Mouse (Mus musculus): ENCODE results near the gene Ggact. TPM values are rescaled to one million over a fixed set of nuclear protein-coding genes. Genes with fewer than 3 reads are reported as not detected.

Ggact gene
- polyA plus RNA-seq, 1 experiment from 2014 or later = 18.6 TPM

GRCm38 (mm10) chr14:122902884-122903283, 10.7 kb downstream of the Ggact start:
- H3K27ac ChIP-seq (ENCODE audit: low read length) = no peak overlapping the region; the same call in 1 of the 2 replicates
- no peak overlapping the region for H3K4me2 ChIP-seq (ENCODE audit: low read depth, low read length)
- no peak overlapping the region for H3K4me3 ChIP-seq (ENCODE audit: low read depth, low read length)
- H3K27me3 ChIP-seq (ENCODE audit: control insufficient read depth, insufficient read depth, low read depth, low read length) = no peaks in the 10 kb centered on the region
- H3K4me1 ChIP-seq (ENCODE audit: control insufficient read depth, low read depth, low read length) = peaks cover 6% of the 10 kb centered on the region
- H3K9me3 ChIP-seq (replicated peaks; ENCODE audit: control insufficient read depth, low read length) = no peaks in the 10 kb centered on the region
- 67% methylated on average over 4 of the region's 4 CpGs for WGBS (ENCODE audit: insufficient replicate concordance)
- peak; percentile 36; the same call in 1 of the 2 replicates for ATAC-seq (ENCODE audit: low read depth)
- H3K9ac ChIP-seq (ENCODE audit: low read depth, low read length) = no peak overlapping the region
- no peaks in the 10 kb centered on the region for H3K36me3 ChIP-seq (ENCODE audit: control insufficient read depth, insufficient read depth)

DNA sequence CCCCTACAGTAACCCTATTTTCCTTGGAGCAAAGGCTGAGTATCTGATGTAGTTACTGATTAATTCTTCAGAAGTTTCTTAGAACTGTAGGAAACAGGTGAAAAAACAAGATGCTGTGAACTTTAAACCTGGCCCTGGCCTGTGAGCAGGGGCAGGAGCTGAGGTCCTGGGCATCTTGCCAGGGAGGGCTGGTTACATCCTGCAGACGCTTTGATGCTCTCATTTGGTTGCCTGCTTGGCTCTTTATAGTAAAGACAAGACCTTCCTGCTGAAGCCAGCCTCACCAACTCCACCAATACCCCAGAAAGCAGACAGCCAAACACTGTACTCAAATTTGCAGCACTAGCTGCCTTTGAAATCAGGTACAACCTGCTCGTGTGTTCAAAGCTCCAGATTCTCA, 11.4 kb downstream of the Ggact start:
- H3K36me3 ChIP-seq (ENCODE audit: control insufficient read depth, insufficient read depth) = no peaks in the 10 kb centered on the region
- no peaks in the 10 kb centered on the region for H3K9me3 ChIP-seq (replicated peaks; ENCODE audit: control insufficient read depth, low read length)
- WGBS (ENCODE audit: insufficient replicate concordance) = 44% methylated on average over 2 of the region's 2 CpGs
- peak; percentile 55 for ATAC-seq (ENCODE audit: low read depth)
- H3K9ac ChIP-seq (ENCODE audit: low read depth, low read length) = no peak overlapping the region
- no peak overlapping the region for H3K27ac ChIP-seq (ENCODE audit: low read length)
- no peak overlapping the region for H3K4me3 ChIP-seq (ENCODE audit: low read depth, low read length)
- H3K4me1 ChIP-seq (ENCODE audit: control insufficient read depth, low read depth, low read length) = peaks cover 6% of the 10 kb centered on the region
- H3K4me2 ChIP-seq (ENCODE audit: low read depth, low read length) = no peak overlapping the region
- no peaks in the 10 kb centered on the region for H3K27me3 ChIP-seq (ENCODE audit: control insufficient read depth, insufficient read depth, low read depth, low read length)

DNA sequence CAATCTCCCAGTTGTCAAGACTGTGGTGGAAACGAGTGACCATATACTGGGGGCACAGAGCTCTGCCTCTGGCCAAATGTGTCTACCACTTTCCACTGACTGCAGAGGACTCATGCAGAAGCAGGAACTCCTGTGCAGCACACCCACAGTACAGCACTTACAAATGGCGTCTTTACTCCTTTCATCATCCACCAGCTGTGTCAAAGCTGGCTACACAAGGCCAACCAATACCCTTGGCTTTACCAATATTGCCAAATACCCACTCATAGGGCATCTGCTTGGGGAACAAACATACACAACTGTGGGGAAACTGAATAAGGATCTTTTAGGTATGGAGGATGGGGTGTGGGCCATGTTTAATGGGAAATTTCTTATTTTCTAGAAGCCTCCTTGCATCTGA, 11.8 kb downstream of the Ggact start:
- H3K4me1 ChIP-seq (ENCODE audit: control insufficient read depth, low read depth, low read length) = peaks cover 6% of the 10 kb centered on the region
- 50% methylated on average over 2 of the region's 2 CpGs for WGBS (ENCODE audit: insufficient replicate concordance)
- no peak overlapping the region for H3K27ac ChIP-seq (ENCODE audit: low read length)
- no peaks in the 10 kb centered on the region for H3K9me3 ChIP-seq (replicated peaks; ENCODE audit: control insufficient read depth, low read length)
- H3K9ac ChIP-seq (ENCODE audit: low read depth, low read length) = no peak overlapping the region
- H3K36me3 ChIP-seq (ENCODE audit: control insufficient read depth, insufficient read depth) = no peaks in the 10 kb centered on the region
- no peaks in the 10 kb centered on the region for H3K27me3 ChIP-seq (ENCODE audit: control insufficient read depth, insufficient read depth, low read depth, low read length)
- no peak overlapping the region for H3K4me3 ChIP-seq (ENCODE audit: low read depth, low read length)
- no peak for ATAC-seq (ENCODE audit: low read depth)
- no peak overlapping the region for H3K4me2 ChIP-seq (ENCODE audit: low read depth, low read length)

- Histone ChIP-seq H3K27me3 (ENCODE audit: control insufficient read depth, insufficient read depth, low read depth, low read length) (no peaks in the 10 kb centered on the region), H3K4me1 (ENCODE audit: control insufficient read depth, low read depth, low read length) (peaks cover 6% of the 10 kb centered on the region), H3K4me2 (ENCODE audit: low read depth, low read length) (no peak overlapping the region), H3K9me3 (replicated peaks; ENCODE audit: control insufficient read depth, low read length) (no peaks in the 10 kb centered on the region), H3K27ac (ENCODE audit: low read length) (no peak overlapping the region), H3K4me3 (ENCODE audit: low read depth, low read length) (no peak overlapping the region), H3K9ac (ENCODE audit: low read depth, low read length) (no peak overlapping the region), H3K36me3 (ENCODE audit: control insufficient read depth, insufficient read depth) (no peaks in the 10 kb centered on the region)
- WGBS (ENCODE audit: insufficient replicate concordance) = 61% methylated on average over 3 of the region's 3 CpGs
- no peak for ATAC-seq (ENCODE audit: low read depth)
These were observed 12.4 kb downstream of the Ggact start for GRCm38 (mm10) chr14:122901177-122901576.

DNA sequence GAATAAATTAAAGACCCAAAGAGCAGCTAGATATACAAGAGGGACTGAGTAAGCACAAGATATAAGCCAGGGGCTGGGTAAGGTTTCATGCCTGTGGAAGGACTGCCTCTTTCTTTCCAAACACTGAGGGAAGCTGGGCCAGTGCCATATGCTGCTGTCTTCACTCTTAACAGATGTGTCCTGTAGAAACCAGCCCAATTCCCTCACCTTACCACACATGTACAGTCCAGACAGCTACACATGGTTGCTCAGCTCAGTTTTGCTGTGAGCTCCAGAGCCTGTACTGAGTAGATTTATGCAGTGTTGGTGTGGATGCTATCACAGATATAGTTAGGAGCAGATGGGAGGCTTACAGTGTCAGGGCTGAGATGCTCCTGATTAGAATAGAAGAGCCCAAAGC, 12.9 kb downstream of the Ggact start:
- H3K4me2 ChIP-seq (ENCODE audit: low read depth, low read length) = no peak overlapping the region
- no peak for ATAC-seq (ENCODE audit: low read depth)
- H3K36me3 ChIP-seq (ENCODE audit: control insufficient read depth, insufficient read depth) = no peaks in the 10 kb centered on the region
- no peaks in the 10 kb centered on the region for H3K27me3 ChIP-seq (ENCODE audit: control insufficient read depth, insufficient read depth, low read depth, low read length)
- no peak overlapping the region for H3K9ac ChIP-seq (ENCODE audit: low read depth, low read length)
- no peak overlapping the region for H3K4me3 ChIP-seq (ENCODE audit: low read depth, low read length)
- H3K9me3 ChIP-seq (replicated peaks; ENCODE audit: control insufficient read depth, low read length) = no peaks in the 10 kb centered on the region
- no peak overlapping the region for H3K27ac ChIP-seq (ENCODE audit: low read length)
- H3K4me1 ChIP-seq (ENCODE audit: control insufficient read depth, low read depth, low read length) = peaks cover 6% of the 10 kb centered on the region

GRCm38 (mm10) chr14:122898550-122898949, 15.0 kb downstream of the Ggact start:
- H3K9ac ChIP-seq (ENCODE audit: low read depth, low read length) = no peak overlapping the region
- H3K27me3 ChIP-seq (ENCODE audit: control insufficient read depth, insufficient read depth, low read depth, low read length) = no peaks in the 10 kb centered on the region
- no peak overlapping the region for H3K27ac ChIP-seq (ENCODE audit: low read length)
- no peak overlapping the region for H3K4me2 ChIP-seq (ENCODE audit: low read depth, low read length)
- H3K4me3 ChIP-seq (ENCODE audit: low read depth, low read length) = no peak overlapping the region
- ATAC-seq (ENCODE audit: low read depth) = no peak
- no peaks in the 10 kb centered on the region for H3K9me3 ChIP-seq (replicated peaks; ENCODE audit: control insufficient read depth, low read length)
- H3K36me3 ChIP-seq (ENCODE audit: control insufficient read depth, insufficient read depth) = no peaks in the 10 kb centered on the region
- peaks cover 6% of the 10 kb centered on the region for H3K4me1 ChIP-seq (ENCODE audit: control insufficient read depth, low read depth, low read length)

- H3K9me3 ChIP-seq (replicated peaks; ENCODE audit: control insufficient read depth, low read length) = no peaks in the 10 kb centered on the region
- no peak for ATAC-seq (ENCODE audit: low read depth)
- H3K36me3 ChIP-seq (ENCODE audit: control insufficient read depth, insufficient read depth) = no peaks in the 10 kb centered on the region
- no peaks in the 10 kb centered on the region; the same call in 1 of the 2 replicates for H3K4me1 ChIP-seq (ENCODE audit: control insufficient read depth, low read depth, low read length)
- no peaks in the 10 kb centered on the region for H3K27me3 ChIP-seq (ENCODE audit: control insufficient read depth, insufficient read depth, low read depth, low read length)
- no peak overlapping the region for H3K27ac ChIP-seq (ENCODE audit: low read length)
- WGBS (ENCODE audit: insufficient replicate concordance) = 64% methylated on average over 1 of the region's 1 CpGs
- no peak overlapping the region for H3K9ac ChIP-seq (ENCODE audit: low read depth, low read length)
- H3K4me2 ChIP-seq (ENCODE audit: low read depth, low read length) = no peak overlapping the region
- no peak overlapping the region for H3K4me3 ChIP-seq (ENCODE audit: low read depth, low read length)
These were observed 17.5 kb downstream of the Ggact start for GRCm38 (mm10) chr14:122896106-122896505.

- Histone ChIP-seq H3K4me3 (ENCODE audit: low read depth, low read length) (no peak overlapping the region), H3K27me3 (ENCODE audit: control insufficient read depth, insufficient read depth, low read depth, low read length) (no peaks in the 10 kb centered on the region), H3K36me3 (ENCODE audit: control insufficient read depth, insufficient read depth) (no peaks in the 10 kb centered on the region), H3K4me1 (ENCODE audit: control insufficient read depth, low read depth, low read length) (no peaks in the 10 kb centered on the region), H3K9ac (ENCODE audit: low read depth, low read length) (no peak overlapping the region), H3K9me3 (replicated peaks; ENCODE audit: control insufficient read depth, low read length) (no peaks in the 10 kb centered on the region), H3K27ac (ENCODE audit: low read length) (no peak overlapping the region), H3K4me2 (ENCODE audit: low read depth, low read length) (no peak overlapping the region)
- ATAC-seq (ENCODE audit: low read depth) = peak; percentile 19; the same call in 1 of the 2 replicates
- WGBS (ENCODE audit: insufficient replicate concordance) = 78% methylated on average over 12 of the region's 12 CpGs
These were observed 22.0 kb downstream of the Ggact start for GRCm38 (mm10) chr14:122891470-122891968.

DNA sequence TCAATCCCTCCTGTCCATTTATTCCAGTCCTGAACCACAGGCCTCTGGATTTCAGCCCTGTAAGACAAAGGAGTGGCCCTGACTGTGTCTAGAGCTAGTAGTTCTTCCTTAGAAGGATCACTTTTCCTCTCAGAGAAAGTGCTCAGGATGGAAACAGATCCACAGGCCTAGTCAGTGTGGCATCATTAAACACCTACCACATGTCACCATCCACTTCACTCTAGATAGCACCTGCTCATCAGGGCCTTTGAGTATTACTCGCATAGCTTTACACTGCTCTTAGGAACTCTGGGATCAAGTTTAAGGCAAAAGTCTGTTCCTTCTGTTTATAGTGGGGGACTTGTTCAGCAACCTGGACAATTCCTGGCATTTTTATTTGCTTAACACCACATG, 25.1 kb downstream of the Ggact start:
- Histone ChIP-seq H3K36me3 (ENCODE audit: control insufficient read depth, insufficient read depth) (no peaks in the 10 kb centered on the region), H3K4me1 (ENCODE audit: control insufficient read depth, low read depth, low read length) (no peaks in the 10 kb centered on the region), H3K9ac (ENCODE audit: low read depth, low read length) (no peak overlapping the region), H3K4me2 (ENCODE audit: low read depth, low read length) (no peak overlapping the region), H3K4me3 (ENCODE audit: low read depth, low read length) (no peak overlapping the region), H3K27me3 (ENCODE audit: control insufficient read depth, insufficient read depth, low read depth, low read length) (no peaks in the 10 kb centered on the region), H3K27ac (ENCODE audit: low read length) (no peak overlapping the region), H3K9me3 (replicated peaks; ENCODE audit: control insufficient read depth, low read length) (no peaks in the 10 kb centered on the region)
- ATAC-seq (ENCODE audit: low read depth) = no peak
- 80% methylated on average over 1 of the region's 1 CpGs for WGBS (ENCODE audit: insufficient replicate concordance)

All from liver, embryonic 16.5 days (tissue).